Mouse (Mus musculus) thymus, postnatal 10 days (tissue): ENCODE results near the gene Hdac4.

Source experiments
- DNase-seq, 2 experiments: peaks; one replicate each; pipeline ENCODE4 v3.0.0; 2021; ENCODE audit warnings: low spot score in 2 of 2

Hdac4 gene

GRCm38 (mm10) chr1:91921702-91922101 is 273.8 kb downstream of the Hdac4 start:
- DNase-seq, result no peak

GRCm38 (mm10) chr1:91921279-91921678 is 274.2 kb downstream of the Hdac4 start:
- DNase-seq, result no peak

- no peak for DNase-seq
Observed at GRCm38 (mm10) chr1:91920038-91920589, 275.4 kb downstream of the Hdac4 start.

GRCm38 (mm10) chr1:91918257-91918800 is 277.2 kb downstream of the Hdac4 start:
- no peak for DNase-seq

- no peak for DNase-seq
Observed at GRCm38 (mm10) chr1:91917596-91917995, 277.9 kb downstream of the Hdac4 start.

GRCm38 (mm10) chr1:91915961-91916360 is 279.5 kb downstream of the Hdac4 start:
- no peak for DNase-seq

- DNase-seq, result no peak
Observed at GRCm38 (mm10) chr1:91914648-91915047, 280.9 kb downstream of the Hdac4 start.

- peak; percentile 8 to 54 for DNase-seq
Observed at GRCm38 (mm10) chr1:91913850-91914249, 281.6 kb downstream of the Hdac4 start.

- no peak for DNase-seq
Observed at GRCm38 (mm10) chr1:91912227-91913119, 283.0 kb downstream of the Hdac4 start.

GRCm38 (mm10) chr1:91905268-91905667 is 290.2 kb downstream of the Hdac4 start:
- no peak for DNase-seq

- no peak for DNase-seq
Observed at GRCm38 (mm10) chr1:91903241-91903981, 292.1 kb downstream of the Hdac4 start.

GRCm38 (mm10) chr1:91897078-91897477 is 298.4 kb downstream of the Hdac4 start:
- peak in 1 of 2 experiments; percentile 20 for DNase-seq

- DNase-seq, result no peak
Observed at GRCm38 (mm10) chr1:91894286-91894685, 301.2 kb downstream of the Hdac4 start.

GRCm38 (mm10) chr1:91893598-91893997 is 301.9 kb downstream of the Hdac4 start:
- DNase-seq, result no peak

GRCm38 (mm10) chr1:91883115-91883514 is 312.4 kb downstream of the Hdac4 start:
- DNase-seq, result no peak

GRCm38 (mm10) chr1:91880899-91881298 is 314.6 kb downstream of the Hdac4 start:
- DNase-seq, result no peak

- no peak for DNase-seq
Observed at GRCm38 (mm10) chr1:91880156-91880555, 315.3 kb downstream of the Hdac4 start.
